Mouse (Mus musculus) spleen, adult 2 months (tissue): ENCODE results near the gene Samsn1.

Experiments used
- CTCF ChIP-seq: fragments of 200-500 bp; IDR thresholded peaks from 2 replicates; pipeline ENCODE4 v1.5.1; 2011; ENCODE audit warnings: mild to moderate bottlenecking, inconsistent platforms; ENCODE audit not compliant: insufficient read depth, insufficient read length, insufficient replicate concordance; ENCODE audit errors: extremely low read depth
- POLR2A ChIP-seq: fragments of 200-500 bp; IDR thresholded peaks from 2 replicates; pipeline ENCODE4 v1.6.1; 2011; ENCODE audit warnings: low read depth, low read length, inconsistent platforms

GRCm38 (mm10) chr16:75865505-75865904 is 156.6 kb downstream of the Samsn1 start:
- no peak for TF ChIP-seq POLR2A
- no peak for TF ChIP-seq CTCF
